Mouse (Mus musculus): ENCODE measurements around the gene Golph3l. TPM values are rescaled to one million over a fixed set of nuclear protein-coding genes. Genes with fewer than 3 reads are reported as not detected.

The Golph3l gene
- polyA plus RNA-seq, 1 experiment = 26.8 TPM

- DNase-seq (ENCODE audit: low spot score) = no peak
Observed at GRCm38 (mm10) chr3:95655437-95655836, 66.7 kb downstream of the Golph3l start.

- no peak for DNase-seq (ENCODE audit: low spot score)
Observed at GRCm38 (mm10) chr3:95657108-95657507, 68.4 kb downstream of the Golph3l start.

- no peak for DNase-seq (ENCODE audit: low spot score)
Observed at GRCm38 (mm10) chr3:95657711-95658110, 69.0 kb downstream of the Golph3l start.

- peak; percentile 99 for DNase-seq (ENCODE audit: low spot score)
Observed at GRCm38 (mm10) chr3:95658236-95658867, 69.6 kb downstream of the Golph3l start, which contains the start of gene Mcl1. TSS of gene Mcl1 (plus strand) at chr3:95658788.

- DNase-seq (ENCODE audit: low spot score) = peak; percentile 67
Observed at GRCm38 (mm10) chr3:95658868-95659712, 70.4 kb downstream of the Golph3l start.

GRCm38 (mm10) chr3:95659948-95660347 is 71.2 kb downstream of the Golph3l start:
- DNase-seq (ENCODE audit: low spot score) = no peak

GRCm38 (mm10) chr3:95660788-95661478 is 72.2 kb downstream of the Golph3l start:
- DNase-seq (ENCODE audit: low spot score) = no peak

- DNase-seq (ENCODE audit: low spot score) = no peak
Observed at GRCm38 (mm10) chr3:95661945-95662715, 73.4 kb downstream of the Golph3l start.

GRCm38 (mm10) chr3:95662724-95663449 is 74.2 kb downstream of the Golph3l start:
- no peak for DNase-seq (ENCODE audit: low spot score)

- no peak for DNase-seq (ENCODE audit: low spot score)
Observed at GRCm38 (mm10) chr3:95663486-95663885, 74.8 kb downstream of the Golph3l start.

- no peak for DNase-seq (ENCODE audit: low spot score)
Observed at GRCm38 (mm10) chr3:95663969-95664608, 75.4 kb downstream of the Golph3l start.

- DNase-seq (ENCODE audit: low spot score) = no peak
Observed at GRCm38 (mm10) chr3:95664940-95665352, 76.2 kb downstream of the Golph3l start.

- no peak for DNase-seq (ENCODE audit: low spot score)
Observed at GRCm38 (mm10) chr3:95666124-95666844, 77.5 kb downstream of the Golph3l start.

- no peak for DNase-seq (ENCODE audit: low spot score)
Observed at GRCm38 (mm10) chr3:95667521-95667920, 78.8 kb downstream of the Golph3l start.

- DNase-seq (ENCODE audit: low spot score) = peak; percentile 38
Observed at GRCm38 (mm10) chr3:95668026-95668425, 79.3 kb downstream of the Golph3l start.
